Mouse (Mus musculus) ES-CJ7 (cell line): ENCODE measurements around the gene Dbndd2.

ENCODE experiments used
- DNase-seq: peaks from one replicate; pipeline ENCODE4 v3.0.0; 2011; ENCODE audit warnings: low read depth, low spot score

Dbndd2 gene

DNA sequence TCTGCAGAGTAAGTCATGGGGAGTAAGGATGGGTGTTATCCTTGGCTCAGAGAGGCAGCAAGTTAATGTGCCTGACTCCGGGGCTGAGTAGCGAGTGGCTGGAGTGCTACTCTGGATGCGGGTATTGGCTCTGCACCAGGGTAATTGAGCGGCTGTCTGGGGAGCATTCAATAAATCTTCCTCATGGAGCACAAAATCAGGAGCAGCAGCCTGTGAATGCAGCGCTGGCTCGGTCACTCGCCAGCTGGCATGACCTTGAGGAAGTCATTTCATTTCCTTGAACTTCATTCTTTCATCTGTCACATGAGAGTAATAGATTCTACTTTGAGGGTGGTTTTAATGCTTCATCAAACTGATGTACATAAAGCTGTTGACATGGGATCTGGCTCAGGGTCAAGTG lies 14.6 kb downstream of the Dbndd2 start:
- no peak for DNase-seq

GRCm38 (mm10) chr2:164504919-164505318 lies 19.0 kb downstream of the Dbndd2 start:
- DNase-seq = peak; percentile 35

DNA sequence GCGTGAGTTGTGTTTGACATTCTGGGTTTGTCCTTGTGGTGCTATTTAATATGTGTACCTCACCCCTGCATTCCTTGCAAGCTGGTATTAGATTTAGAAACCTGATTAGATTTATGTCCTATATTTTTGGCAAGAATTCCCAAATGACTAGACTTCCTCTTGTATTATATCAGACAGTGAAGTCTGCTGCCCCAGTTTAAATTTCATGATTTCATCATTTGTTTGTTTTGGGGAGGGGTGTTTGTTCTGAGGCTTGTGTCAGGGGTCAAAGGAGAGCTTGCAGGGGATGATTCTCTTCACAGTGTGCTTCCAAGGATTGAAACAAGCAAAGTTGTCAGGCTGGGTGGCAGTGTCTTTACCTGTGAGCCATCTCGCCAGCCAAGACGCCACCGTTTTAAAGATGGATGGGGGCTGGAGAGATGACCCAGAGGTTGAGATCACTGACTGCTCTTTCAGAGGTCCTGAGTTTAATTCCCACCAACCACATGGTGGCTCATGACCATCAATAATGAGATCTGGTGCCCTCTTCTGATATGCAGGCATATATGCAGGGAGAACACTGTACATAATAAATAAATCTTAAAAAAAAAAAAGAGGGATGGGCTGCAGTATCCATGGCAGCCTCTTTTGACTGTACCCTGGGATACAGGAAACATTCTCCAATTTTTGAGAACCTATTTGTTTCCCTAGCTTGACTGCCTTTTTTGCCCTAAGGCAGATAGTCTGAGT lies 19.9 kb downstream of the Dbndd2 start:
- DNase-seq = no peak

GRCm38 (mm10) chr2:164507811-164508210 lies 21.9 kb downstream of the Dbndd2 start:
- DNase-seq = peak; percentile 75

DNA sequence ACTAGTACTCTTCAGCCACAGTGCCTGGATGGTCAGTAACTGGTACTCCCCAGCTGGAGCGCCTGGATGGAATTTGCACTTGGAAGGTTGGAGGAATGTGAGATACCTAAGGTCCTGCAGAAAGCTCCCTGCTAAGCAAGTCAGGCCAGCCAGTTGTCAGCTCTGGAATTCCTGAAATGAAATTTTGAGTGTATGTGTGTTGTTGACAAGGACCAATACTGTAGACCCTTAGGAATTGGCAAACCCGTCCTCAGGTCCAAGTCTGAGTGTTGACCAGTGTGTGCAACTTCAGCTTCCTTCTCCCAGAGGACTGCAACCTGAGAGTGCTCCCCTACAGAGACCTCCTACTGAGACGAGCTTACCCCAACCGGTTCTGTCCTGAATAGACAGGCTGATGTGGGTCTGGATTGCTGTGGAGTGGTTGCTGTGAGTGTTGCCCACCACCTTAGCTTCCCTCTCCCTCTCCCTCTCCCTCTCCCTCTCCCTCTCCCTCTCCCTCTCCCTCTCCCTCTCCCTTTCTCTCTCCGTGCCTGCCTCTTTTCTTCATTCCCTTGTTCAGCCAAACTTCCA lies 24.8 kb downstream of the Dbndd2 start:
- peak; percentile 56 for DNase-seq

- no peak for DNase-seq
Observed at GRCm38 (mm10) chr2:164512121-164512909, 26.4 kb downstream of the Dbndd2 start.

DNA sequence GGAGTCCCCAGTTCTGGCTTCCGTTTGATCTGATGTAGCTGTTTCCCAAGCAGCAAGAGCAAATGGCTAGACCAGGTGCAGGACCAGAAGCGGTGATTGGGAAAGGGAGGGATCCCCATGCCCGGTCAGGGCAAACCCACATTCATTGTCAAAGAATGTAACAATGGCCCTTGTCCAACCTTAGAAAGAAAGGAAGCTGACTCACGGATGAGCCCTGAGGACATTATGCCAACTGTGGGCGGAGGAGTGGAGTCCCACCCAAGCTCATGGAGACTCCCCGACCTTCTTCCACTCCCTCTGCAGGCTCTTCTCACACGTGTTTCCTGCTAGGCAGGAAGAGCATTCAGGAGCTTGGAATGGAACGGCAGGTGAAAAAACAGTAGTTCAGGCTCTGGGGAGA lies 27.5 kb downstream of the Dbndd2 start:
- DNase-seq = no peak

GRCm38 (mm10) chr2:164514916-164515315 lies 29.0 kb downstream of the Dbndd2 start:
- DNase-seq = no peak

GRCm38 (mm10) chr2:164515897-164516296 lies 30.0 kb downstream of the Dbndd2 start:
- no peak for DNase-seq

DNA sequence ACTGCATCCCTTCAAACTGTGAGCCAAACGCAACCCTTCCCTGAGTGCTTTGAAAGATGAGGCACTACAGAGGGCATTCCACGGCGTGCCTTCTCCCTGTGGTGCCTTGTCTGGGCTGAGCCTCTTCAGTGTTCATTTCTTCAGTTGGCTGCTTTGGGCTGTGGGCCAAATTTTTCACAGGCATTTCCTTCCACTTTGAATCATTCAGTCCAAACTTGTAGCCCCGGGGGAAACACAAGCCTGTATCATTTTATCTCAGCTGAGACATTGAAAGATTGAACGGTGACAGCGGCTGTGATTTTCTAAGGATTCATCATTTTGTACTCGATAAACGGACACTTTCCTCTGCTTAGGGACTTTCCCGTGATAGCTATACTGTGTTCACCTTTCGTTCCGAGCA lies 30.7 kb downstream of the Dbndd2 start:
- DNase-seq = no peak

DNA sequence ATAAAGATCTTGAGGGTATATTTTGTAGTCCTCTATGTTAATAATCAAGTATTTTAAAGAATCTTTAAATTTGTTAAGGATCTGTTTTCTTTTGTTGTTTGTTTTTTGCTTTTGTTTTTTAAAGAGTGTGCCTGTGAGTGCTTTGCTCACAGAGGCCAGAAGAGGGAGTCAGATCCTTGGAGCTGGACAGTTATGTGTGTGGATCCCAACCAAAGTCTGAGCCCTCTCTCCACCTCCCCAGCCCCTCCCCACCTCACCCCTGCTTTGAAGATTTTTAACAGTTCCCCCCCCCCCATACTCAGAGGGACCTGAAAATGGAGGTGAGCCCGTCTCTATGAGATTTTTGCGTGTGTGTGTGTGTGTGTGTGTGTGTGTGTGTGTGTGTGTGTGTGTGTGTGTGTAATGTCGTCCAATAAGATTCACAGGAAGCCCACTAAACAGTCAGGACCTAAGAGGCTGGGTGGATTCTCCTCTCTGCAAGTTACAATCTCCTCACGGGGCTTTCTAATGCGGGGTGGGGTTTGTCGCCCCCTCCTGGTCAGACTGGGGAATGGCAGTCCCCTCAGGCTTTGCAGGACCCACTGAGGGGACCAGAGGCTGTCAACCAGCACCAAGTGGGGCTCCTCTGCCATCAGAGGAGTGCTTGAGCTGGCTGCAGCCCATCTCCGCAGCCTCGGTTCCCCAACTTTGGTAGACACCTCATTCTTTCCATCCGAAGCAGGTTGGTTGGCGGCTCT lies 31.7 kb downstream of the Dbndd2 start:
- DNase-seq = peak; percentile 81

GRCm38 (mm10) chr2:164518266-164519170 lies 32.6 kb downstream of the Dbndd2 start:
- DNase-seq = no peak

GRCm38 (mm10) chr2:164519171-164519526 lies 33.2 kb downstream of the Dbndd2 start:
- no peak for DNase-seq

- peak; percentile 66 for DNase-seq
Observed at GRCm38 (mm10) chr2:164520782-164521181, 34.9 kb downstream of the Dbndd2 start.

- DNase-seq = peak; percentile 84
Observed at GRCm38 (mm10) chr2:164521841-164522240, 35.9 kb downstream of the Dbndd2 start.

DNA sequence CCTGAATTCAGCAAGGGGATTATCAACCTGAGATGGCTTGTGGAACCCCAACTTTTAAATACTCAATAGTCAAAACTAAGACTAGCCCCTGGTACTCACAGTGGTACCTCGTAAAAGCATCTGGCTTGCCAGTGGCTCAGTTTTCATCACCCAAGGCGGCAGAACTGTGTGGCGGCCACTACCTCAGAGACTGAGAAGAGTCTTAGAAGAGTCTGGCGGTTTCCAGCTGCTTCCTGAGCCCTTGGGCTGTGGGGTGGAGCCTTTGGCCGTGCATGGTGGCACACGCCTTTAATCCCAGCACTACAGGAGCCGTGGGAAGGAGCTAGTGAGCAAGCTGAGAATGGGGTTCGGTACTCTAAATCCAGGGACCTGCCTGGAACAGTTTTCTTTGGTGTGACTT lies 36.4 kb downstream of the Dbndd2 start:
- DNase-seq = no peak

- DNase-seq = no peak
Observed at GRCm38 (mm10) chr2:164523301-164523773, 37.4 kb downstream of the Dbndd2 start.

GRCm38 (mm10) chr2:164528557-164528956 lies 42.7 kb downstream of the Dbndd2 start:
- DNase-seq = no peak

DNA sequence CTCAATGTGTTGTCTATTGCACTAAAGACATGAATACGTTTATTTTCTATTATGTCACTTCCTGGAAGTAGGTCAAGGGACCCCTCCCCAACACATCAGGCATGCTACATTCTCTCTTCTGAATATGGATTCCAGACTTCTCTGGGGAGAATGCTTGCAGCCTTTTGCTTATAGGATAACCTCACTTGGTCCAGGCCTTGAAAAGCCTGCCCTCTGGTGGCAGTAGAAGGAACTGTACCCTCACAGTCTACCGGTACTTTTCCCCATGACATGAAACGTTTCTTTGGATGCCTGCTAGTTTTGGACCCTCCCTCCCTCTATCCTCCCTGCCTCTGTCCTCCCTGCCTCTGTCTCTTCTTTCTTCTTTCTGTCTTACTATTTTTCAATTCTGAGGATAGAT lies 45.3 kb downstream of the Dbndd2 start:
- DNase-seq = peak; percentile 75

- no peak for DNase-seq
Observed at GRCm38 (mm10) chr2:164534315-164534714, 48.4 kb downstream of the Dbndd2 start.

- no peak for DNase-seq
Observed at GRCm38 (mm10) chr2:164537003-164537402, 51.1 kb downstream of the Dbndd2 start.
